Mouse (Mus musculus): ENCODE measurements around the gene Gm28043.

The Gm28043 gene

DNA sequence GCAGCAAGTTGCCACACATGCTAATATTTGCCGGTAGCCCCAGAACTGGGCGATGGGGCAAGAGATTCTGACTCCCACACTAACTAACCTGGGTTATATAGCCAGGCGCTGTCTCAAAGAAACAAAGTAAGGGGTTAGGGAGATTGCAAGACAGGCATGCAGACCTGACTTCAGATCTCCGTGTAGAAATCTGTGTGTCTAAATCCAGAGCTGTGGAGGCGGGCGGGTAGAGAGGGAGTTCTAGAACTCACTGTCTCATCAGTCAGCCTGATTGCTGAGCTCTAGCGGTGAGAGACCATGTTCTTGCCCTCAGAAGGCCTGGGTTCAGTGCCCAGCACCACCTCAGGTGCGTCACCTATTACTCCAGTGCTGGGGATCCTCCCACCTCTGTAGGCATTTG lies 8.8 kb downstream of the Gm28043 start:
- DNase-seq (ENCODE audit: low spot score in 2 of 2) = no peak

DNA sequence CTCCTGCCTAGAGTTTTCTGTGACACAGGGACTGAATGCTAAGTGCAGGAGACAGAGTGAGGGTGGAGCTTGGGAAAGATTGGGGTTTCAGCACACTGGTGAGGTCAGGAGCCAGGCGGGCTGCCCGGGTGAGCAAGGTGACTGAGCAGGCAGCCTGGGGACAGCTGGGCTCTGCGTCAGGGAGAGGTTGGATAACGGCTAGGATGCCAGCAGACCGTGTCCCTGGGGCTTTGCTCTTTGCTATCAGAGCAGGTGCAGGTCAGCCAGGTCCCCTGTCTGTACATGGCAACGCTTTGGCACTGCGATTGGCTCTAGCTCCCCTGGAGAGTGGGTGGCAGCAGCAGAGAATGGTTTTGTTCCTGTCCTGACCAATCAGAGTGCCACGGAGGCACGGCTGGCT lies 12.6 kb downstream of the Gm28043 start:
- no peak for DNase-seq (ENCODE audit: low spot score in 2 of 2)

DNA sequence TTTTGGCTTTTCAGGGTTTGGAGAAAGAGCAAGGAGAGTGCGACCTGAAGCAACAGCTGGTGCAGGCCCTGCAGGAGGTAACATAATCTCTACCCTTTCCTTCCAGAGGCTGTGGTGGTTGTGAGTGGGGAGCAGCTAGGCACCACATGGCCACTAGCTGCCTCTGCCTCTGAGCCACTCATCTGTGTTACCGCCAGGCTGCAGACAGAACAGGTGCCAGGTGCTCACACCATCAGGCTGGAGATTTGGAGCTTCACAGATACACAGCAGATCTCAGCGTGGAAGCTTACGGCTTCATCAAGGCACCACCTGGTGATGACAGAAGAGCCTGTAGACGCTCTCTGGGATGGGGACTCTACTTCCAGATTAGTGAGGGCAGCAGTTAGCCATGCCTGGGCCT lies 14.3 kb downstream of the Gm28043 start:
- no peak for DNase-seq (ENCODE audit: low spot score in 2 of 2)

DNA sequence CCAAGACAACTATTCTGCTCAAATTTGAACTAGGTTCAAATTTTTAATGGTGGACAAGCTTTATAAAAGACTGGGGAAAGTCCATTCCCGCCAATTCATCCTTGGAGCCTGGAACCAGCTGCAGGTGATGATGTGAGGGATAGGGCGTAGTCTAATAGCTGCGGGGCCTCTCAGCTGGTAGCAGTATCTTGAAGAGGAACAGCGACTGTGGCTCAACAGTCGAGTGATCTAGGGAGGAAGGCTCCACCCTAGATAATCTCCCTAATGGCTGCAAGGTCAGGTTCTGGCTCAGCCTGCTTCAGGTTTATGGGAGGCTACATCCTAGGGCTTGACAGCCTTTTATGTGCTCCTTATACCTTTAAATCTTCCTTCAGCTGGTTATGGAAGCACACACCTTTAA lies 14.9 kb downstream of the Gm28043 start:
- no peak for DNase-seq (ENCODE audit: low spot score in 2 of 2)

DNA sequence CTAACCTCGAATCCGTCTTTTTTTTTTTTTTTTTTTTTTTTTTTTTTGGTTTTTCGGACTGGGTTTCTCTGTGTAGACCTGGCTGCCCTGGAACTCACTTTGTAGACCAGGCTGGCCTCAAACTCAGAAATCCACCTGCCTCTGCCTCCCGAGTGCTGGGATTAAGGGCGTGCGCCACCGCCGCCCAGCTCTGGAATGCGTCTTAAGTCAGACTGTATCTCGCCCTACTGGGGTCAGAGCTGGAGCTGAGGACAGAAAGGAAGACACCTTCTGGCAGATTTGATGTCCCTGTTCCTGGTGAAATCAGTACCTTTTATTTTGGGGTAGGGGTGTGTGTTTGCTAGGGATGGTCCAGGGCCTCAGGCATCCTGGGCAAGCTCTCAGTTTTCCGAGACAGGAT lies 17.6 kb downstream of the Gm28043 start:
- no peak for DNase-seq (ENCODE audit: low spot score in 2 of 2)

DNA sequence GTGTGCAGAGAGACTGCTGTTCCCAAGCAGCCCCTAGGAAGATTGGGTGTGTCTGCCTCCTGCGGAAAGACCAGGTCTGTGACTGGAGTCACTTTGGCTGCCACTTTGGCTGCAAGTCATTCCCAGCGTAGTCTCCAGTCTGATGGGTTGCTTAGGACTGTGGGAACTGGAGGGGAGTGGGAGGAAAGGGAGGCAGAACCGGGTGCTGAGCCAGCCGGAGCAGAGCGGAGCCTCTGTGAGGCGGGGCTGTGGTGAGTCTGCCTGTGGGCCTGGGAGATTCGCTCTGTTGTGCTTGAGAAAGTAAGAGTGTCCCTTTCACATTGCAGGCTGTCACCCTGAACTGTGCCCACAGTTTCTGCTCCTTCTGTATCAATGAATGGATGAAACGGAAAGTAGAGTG lies 20.8 kb downstream of the Gm28043 start:
- DNase-seq (ENCODE audit: low spot score in 2 of 2) = no peak

DNA sequence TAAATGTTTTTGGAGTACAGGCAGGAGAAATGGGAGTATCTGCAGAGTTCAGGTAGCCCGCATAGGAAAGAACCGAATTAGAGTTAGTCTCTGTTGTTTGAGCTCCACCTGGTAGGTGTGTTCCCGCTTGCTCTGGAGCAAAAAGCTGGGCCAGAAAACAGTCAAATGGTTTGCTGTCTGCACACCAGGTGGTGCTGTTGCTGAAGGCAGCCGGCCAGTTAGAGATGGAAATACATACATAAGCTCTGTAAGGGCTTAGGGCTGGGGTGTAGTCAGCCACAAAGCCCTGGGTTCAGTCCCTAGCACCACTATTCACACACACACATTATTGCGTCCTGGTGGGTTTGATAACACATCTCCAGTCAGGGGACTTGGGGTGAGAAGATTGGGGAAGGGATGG lies 21.4 kb downstream of the Gm28043 start:
- DNase-seq (ENCODE audit: low spot score in 2 of 2) = no peak

DNA sequence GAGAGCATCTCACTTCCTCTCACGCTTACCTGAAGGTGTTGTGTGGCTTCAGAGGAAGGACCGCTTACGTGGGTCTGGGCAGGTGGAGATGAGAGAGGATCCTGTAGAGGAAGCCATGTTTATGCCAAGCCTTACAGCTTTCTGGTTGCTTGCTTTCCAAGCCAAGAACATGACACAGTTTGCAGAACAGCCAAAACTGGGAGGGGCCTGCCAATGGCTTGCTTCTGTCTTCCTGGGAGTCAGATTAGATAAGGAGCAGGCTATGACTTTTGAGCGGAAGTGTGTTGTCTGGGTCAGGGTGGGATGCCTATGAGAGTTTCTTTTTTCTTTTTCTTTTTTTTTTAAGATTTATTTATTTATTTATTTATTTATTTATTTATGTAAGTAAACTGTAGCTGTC lies 22.7 kb downstream of the Gm28043 start:
- DNase-seq (ENCODE audit: low spot score in 2 of 2) = no peak

DNA sequence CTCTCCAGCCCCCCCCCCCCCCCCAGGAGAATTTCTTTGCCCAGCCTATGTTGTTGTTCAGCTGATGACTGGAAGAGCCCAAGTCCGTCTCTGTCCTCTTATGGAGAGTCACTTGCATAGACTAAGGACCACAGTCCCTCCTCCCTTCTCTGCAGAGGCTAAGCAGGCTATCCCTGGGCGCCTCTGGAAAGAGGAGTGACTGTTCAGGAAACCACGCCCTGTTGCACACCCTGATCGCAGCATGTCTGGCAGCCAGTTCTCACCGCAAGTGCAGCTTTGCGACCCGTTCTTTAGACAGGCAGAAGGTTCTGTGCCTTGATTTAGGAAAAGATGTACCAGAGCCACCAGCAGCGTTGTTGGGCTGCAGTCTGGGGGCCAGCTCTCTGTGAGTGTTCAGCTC lies 23.2 kb downstream of the Gm28043 start:
- peak; percentile 27 to 34 for DNase-seq (ENCODE audit: low spot score in 2 of 2)

DNA sequence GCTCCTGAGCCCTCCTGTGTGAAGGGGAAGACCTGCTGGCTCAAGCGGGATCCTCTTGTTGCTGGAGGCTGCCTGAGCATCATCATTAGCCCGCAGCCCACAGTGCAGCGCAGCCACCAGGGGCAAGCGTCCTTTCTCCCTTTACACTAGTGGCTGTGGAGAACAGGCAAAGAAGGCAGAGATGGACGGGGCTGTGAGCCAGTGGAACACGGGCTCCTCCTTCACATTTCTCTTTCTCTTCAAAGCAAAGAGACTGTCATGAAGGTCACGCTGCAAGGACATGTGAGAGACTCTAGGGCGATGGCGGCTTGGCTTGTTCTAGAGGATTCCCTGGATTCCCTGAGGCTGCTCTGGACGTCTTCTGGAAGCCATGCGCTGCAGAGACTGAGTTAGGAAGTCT lies 26.3 kb downstream of the Gm28043 start:
- no peak for DNase-seq (ENCODE audit: low spot score in 2 of 2)

DNA sequence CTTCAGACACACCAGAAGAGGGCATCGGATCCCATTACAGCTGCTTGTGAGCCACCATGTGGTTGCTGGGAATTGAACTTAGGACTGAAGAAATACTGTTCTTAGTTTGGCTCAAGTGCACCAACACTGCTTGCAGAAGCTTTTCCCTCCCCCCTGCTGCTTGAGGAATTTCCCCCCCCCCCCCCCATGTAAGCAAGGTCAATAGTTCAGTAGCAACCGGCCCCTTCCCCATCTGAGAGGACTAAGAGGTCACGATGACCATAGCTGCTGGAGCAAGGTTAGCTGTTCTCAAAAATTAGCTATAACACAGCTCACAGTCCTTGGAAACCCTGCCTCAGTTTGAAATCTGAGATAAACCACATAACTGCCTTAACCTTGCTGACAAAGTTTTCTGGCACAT lies 27.5 kb downstream of the Gm28043 start:
- DNase-seq (ENCODE audit: low spot score in 2 of 2) = no peak

DNA sequence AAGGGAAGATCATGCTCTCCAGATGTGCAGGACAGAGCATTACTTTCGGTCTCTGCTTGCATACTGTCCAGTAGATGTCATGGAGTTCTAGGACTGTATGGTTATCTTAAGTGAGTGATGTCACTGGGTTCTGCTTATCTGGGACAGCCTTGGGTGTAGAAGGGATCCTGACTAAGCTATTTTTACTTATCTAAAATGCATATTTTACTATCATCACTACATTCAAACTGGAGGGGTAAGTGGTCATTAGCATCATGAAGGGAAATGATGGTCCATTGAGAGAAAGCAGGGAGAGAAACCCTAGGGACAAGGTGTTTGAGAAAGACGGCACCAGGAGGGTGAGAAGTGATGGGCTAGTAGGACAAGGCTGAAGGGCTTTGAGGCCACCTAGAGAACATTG lies 43.6 kb downstream of the Gm28043 start:
- DNase-seq (ENCODE audit: low spot score in 2 of 2) = no peak

DNA sequence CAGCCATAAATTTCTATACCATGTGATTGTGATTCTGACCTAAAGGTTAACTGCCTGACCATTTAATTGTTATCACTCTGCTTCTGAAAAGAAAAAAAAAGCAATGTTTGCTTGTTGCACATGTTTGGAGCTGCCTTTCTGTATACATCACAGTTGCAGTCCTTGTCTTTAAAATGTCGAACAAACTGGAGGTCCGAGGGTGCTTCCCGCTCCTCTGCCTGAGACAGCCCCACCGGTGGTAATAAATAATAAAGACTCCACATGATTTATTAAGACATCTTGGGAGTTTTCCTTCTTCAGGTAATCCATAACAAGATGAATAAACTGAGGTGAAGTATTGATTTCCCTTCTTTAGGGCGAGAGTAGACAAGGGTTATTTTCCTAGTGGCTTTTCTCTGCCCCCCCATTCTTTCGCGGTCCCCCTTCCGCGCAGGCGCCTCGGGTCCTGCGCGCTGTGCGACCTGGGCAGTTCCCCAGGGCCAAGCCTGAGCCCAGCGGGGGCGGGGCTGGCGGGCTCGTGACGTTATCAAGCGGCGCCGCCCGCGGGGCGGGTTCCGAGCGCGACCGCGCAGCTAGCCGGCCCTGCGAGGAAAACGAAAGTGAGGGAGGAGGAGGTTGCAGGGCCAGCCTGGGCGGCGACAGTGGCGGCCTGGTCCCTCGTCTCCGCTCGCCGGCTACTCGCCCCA lies 45.5 kb downstream of the Gm28043 start, which contains the start of gene Cmtr1:
TSS of gene Cmtr1 (plus strand) at position 520 of the 686 bp plus-strand sequence.
- DNase-seq (ENCODE audit: low spot score in 2 of 2) = peak; percentile 97

DNA sequence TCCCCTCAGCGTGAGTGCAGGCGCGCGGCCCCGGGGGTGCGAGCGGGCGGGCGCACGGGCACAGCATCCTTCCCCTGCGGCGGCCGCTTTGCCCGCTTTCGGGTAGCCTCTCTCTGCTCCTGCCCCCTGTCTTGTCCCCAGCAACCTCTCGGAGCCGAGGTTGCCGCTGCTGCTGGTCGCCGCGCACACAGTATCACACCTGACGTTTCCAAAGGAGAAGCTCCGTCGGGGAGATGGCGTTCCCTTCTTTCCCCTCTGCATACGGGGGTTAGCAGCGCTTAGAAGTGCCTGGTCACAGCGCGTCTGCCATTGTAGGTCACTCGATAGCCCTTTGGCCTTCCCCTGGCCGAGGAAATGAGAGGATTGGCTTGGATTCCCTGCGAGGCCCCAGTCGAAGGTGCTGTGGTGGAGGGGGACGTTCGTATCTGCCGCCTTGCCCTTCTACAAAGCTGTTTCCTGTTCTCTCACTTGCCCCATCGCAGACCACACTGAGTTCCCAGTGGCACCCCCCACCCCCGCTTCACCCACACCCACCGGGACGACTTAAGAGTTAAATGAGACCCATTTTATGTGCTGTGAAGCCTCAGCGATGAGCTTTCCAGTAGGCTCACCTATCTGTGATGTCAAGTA lies 46.2 kb downstream of the Gm28043 start:
- DNase-seq (ENCODE audit: low spot score in 2 of 2) = peak in 1 of 2 experiments; percentile 36

DNA sequence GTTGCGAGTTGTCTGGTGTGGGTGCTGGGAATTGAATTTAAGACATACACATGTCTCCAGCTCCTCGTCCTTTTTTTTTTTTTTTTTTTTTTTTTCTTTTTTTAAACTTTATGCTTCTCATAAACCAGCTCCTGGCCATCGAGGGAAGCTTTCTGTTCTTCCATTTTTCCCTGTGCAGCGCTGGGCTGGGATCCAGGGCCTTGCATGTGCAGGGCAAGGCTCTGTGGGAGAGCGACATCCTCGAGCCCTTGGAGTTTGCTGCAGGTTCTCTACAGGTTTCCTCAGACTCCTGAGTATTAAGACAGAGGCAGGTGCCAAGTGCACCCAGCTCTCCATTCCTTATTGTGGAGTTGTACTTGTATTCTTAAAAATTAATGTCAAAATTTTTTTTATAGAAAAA lies 47.5 kb downstream of the Gm28043 start:
- DNase-seq (ENCODE audit: low spot score in 2 of 2) = no peak

DNA sequence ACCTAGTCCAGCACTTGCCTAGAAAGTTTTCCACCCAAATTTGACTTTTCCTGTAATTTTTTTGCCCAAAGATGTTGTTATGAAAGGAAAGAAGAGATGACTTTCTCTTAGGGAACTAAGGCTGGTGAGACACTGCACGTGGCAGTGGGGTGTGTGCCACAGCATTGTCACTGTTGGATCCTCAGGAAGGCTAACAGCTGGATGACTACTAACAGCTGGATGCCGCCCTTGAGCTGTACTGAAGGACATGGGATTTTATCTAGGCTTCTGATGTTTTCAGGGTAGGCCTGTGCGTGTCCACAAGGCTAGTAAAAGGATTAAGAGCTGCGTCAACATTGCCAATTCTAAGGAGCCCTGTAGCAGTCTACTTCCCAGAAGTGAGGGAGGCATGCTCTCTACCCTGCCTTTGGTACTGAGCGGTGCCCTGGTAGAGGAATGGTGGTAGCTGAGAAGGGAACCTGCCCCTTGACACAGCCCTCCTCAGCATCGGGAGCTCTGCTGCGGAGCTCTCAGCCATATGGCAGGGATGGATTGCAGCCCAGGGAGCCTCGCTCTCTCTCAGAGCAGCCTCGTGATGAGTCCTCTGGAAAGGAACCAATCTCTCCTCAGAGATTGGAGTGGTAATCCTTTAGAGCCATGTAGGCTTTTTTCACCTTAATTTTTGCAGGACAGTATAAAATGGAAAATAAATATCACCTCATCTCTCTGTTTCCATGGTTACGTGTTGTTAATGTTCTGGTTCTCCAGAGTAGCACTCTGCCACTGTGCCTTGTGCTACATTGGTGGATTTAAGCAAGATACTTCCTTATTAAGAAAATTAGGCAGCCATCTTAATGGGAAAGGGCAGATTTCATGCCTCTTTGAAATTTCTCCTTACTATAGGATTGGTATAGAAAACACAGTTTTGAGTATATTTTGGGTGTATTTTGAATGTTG lies 53.6 kb downstream of the Gm28043 start:
- DNase-seq (ENCODE audit: low spot score in 2 of 2) = no peak

DNA sequence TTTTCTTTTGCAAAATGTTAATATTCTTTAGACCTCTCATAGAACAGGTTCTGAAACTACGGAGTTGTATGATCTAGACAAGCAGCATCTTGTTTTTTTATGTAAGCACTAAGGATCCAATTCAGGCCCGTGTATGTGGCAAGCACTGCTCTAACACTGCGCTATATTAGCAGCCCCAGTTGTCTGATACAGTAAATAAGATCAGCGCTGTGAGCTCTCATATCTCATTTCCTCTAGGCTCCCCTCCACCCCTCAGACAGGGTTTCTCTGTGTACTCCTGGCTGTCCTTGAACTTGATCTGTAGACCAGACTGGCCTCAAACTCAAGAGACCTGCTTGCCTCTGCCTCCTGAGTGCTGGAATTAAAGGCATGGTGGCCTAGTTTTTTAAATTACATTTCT lies 54.4 kb downstream of the Gm28043 start:
- DNase-seq (ENCODE audit: low spot score in 2 of 2) = no peak

DNA sequence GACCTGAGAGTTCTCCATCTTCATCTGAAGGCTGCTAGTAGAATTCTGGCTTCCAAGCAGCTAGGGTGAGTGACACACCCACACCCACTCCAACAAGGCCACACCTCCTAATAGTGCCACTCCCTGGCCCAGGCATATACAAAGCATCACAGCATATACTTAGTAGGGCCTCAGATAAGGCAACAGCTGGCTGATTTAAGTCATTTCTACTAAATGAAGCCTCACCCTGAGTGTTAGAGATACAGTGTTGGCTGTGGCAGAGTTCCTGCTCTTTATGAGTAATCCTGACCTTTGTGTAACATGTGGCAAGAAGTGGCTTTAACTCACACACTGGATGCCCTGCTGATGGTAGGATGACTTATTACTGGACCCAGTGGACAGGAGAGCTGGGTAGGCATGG lies 55.3 kb downstream of the Gm28043 start:
- DNase-seq (ENCODE audit: low spot score in 2 of 2) = no peak

DNA sequence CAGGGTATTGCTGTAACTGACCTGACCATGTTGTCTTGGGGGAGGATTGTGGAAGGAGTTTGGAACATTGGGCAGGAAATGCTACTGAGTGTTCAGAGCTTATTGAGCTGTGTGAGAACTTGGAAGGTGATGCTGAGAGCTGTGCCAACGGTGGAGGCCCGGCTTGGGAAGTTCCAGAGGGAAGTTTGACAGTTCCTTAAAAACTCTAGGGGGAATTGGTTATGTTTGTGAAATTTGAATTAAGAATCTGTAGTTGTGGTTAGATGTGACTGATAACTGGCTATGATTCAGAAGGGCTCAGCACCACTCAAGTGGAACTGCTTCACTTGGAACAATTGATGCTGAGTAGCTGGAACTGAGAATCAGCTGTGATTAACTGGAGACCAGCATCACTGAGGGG lies 56.3 kb downstream of the Gm28043 start:
- DNase-seq (ENCODE audit: low spot score in 2 of 2) = no peak

DNA sequence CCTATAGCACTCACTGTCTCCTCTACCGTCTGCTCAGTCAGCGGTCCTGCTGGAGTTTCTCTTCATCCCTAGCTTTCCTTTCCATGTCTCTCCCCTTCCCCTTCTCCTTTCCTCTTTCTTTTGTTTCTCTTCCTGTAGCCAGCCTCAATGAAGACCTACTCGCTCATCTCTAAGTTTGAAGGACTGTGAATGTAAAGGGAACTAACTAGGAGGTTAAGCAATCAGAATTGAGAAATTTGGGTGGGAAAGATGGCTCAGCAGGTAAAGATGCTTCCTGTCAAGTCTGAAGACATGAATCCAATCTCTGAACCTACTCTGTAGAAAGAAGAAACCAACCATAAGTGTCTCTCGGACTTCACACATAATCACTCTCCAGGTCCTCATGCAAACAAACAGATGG lies 58.6 kb downstream of the Gm28043 start:
- DNase-seq (ENCODE audit: low spot score in 2 of 2) = no peak

DNA sequence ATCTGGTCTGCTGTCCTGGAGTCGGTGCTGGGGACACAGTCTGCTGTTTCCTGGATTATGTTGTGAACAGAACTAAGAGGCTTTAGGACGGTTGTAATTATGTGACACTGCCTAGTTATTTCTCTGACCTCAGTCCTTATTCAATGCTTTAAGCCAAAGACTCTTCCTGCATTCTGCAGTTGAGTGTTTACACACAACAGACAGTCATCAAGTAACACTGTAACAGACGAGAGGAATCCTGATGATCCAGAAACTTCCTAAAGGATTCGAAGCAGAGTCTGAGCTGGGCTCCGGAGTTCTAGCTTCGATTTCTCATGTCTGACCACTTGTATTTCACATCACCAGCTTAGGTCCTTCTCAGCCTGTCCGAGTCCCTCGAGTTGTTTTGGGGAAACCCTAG lies 63.9 kb downstream of the Gm28043 start:
- no peak for DNase-seq (ENCODE audit: low spot score in 2 of 2)

DNA sequence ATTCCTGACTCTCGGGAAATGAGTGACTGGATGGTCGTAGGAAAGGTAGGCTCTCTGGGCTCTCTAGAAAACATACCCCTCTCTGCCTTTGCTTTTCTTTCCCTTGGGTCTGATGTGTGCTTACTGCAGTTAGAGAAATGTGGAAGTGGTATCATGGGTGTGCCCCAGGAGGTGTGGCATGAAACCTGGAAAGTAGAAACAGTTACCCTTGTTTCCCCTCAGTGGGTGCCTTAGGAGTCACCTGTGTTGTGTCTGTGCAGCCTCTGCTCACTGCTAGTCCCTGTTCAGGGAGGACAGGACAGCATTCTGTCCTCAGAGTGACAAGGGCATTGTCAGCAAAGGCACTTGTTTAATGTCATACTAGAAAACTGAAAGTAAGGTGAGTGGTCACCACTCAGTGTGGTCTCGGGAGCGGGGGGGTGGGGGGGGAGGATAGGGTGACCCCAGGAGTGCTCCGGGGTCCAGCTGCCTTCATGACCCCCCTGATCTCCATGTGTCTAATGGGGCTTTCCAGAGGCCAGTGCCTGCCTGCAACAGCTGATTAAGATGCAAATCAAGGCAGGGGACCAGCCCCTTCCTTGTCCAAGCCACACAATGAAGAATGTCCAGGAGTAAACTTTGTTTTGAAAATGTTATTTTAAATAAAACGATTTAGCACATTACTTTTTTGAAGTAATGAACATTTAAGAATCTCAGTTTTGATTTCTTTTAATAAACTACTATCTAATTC lies 64.5 kb downstream of the Gm28043 start:
- DNase-seq (ENCODE audit: low spot score in 2 of 2) = no peak
